Mouse (Mus musculus): ENCODE results near the gene Psmb1. TPM values are rescaled to one million over a fixed set of nuclear protein-coding genes. Genes with fewer than 3 reads are reported as not detected.
"Not testable (repeated sequence)": the region's sequence is repeated elsewhere in the genome, so short reads cannot be mapped to it uniquely, and the experiment has no call there.

Gene Psmb1
- 118 and 200 TPM in 2 replicates for total RNA-seq (2017)

DNA sequence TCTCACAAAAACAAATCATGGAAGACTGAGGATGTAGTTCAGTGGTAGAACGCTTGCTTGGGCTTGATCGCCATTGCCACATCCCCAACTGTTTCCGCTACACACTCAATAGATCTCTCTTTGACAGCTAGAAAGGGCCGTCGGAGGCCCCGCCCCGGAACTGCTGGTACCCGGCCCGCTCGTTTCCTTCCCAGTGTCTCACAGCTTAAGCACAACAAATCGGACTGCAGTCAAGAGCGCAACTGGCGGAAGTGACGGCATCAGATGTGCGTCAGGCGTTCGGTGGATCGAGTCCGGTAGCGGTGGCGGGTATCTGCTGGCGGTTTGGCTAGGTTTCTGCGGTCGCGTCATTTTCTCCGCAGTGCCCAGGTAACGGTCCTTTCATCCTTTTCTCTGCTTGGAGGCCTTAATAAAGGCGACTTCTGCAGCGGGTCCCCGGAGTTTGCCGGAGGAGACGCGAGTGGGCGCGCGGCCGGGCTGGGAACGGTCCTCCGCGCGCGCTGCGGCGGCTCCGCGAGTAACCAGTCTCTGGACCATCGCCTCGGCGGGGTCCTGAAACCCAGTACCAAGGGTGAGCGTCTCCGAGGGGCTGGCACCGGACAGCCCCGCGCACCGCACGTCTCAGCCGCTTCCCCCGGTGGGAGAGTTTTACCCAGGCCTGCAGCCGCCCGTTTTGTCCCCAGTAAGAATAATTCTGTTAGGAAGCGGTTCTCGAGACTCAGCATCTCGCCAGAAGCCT lies at the start of gene Psmb1, which contains the start of gene Tbp:
Gene Psmb1, minus strand, starts transcription at position 96 of the 739 bp plus-strand sequence.
Gene Tbp, plus strand, starts transcription at position 233 of the 739 bp plus-strand sequence.
- ATAC-seq (replicated peaks in 1 of 2; ENCODE audit: insufficient read depth in 1 of 2, low FRiP score in 2 of 2, low TSS enrichment in 1 of 2, low read depth in 1 of 2, poor library complexity in 2 of 2, severe bottlenecking in 2 of 2), result peak; percentile 90 to 92

DNA sequence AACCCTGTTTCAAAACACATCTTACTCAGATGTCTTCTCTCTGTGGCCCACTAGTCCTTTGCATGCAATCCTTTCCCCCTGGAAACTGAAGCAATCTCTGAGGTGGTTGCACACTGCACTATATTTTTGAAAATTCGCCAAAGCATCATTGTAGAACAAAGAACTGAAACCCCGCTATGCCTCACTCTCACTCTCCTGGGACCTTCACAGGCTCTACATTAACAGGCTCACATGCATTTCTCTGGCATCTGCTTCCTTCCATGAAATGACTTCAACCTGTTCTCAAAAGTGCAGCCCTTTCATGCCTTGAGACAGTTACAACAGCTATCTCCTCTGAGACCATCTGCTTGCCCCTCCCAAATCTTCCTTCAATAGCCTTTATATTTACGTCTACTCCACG lies 46.9 kb upstream of the Psmb1 start:
- ATAC-seq (replicated peaks in 1 of 2; ENCODE audit: insufficient read depth in 1 of 2, low FRiP score in 2 of 2, low TSS enrichment in 1 of 2, low read depth in 1 of 2, poor library complexity in 2 of 2, severe bottlenecking in 2 of 2), result no peak

DNA sequence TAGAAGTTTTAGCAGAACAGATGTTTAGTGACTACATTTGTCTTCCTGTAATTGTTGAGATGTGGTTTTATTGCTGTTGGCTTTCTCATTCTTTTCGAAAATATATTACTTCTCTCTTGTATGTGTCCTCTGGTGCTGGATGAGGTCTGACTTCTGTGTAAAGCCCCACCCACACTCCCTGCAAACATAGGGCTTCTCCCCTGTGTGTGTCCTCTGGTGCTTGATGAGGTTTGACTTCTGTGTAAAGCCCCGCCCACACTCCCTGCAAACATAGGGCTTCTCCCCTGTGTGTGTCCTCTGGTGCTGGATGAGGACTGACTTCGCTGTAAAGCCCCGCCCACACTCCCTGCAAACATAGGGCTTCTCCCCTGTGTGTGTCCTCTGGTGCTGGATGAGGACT lies 44.3 kb upstream of the Psmb1 start:
- not testable (repeated sequence) for ATAC-seq (replicated peaks in 1 of 2; ENCODE audit: insufficient read depth in 1 of 2, low FRiP score in 2 of 2, low TSS enrichment in 1 of 2, low read depth in 1 of 2, poor library complexity in 2 of 2, severe bottlenecking in 2 of 2)

DNA sequence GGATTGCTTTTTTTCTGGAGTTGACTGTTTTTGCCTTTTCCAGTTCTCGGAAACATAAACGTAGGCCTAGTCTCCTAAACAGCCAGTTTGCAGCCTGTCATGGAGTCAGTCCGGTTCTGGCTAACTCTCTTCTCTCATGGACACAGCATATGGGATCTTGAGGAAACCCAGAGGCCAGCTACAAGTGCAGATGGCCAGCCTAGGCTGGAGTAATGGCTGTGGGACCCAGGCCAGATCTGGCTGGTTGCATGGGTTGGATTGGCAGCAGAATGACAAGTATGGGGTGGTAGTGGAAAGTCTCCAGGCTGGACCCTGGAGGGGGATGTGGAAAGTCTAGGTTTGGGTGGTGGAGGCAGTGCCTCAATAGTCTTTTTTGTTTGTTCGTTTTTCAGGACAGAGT lies 40.8 kb upstream of the Psmb1 start:
- no peak for ATAC-seq (replicated peaks in 1 of 2; ENCODE audit: insufficient read depth in 1 of 2, low FRiP score in 2 of 2, low TSS enrichment in 1 of 2, low read depth in 1 of 2, poor library complexity in 2 of 2, severe bottlenecking in 2 of 2)

DNA sequence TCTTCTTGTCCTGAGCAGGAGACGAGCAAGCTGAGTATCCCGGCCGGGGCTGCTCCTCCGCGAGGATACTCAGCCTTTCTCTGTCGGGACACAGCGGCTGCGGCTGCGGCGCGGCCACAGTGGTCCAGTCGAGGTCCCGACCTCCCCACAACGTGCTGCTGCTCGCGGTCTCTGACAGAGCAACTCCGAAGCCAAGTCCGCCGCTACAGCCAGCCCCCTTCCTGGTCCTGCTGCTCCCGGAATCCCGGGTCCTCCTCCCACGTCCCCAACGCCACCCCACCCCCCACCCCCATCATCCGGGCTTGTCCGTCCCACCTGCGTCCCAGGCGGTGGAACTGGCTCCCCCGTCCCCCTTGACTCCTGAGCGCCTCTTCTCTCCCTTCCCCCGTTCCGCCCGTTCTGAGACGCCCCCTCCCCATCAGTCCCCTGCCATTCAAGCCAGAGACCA lies 36.9 kb upstream of the Psmb1 start:
- peak; percentile 27 to 56; a peak in 1 of 4 replicates for ATAC-seq (replicated peaks in 1 of 2; ENCODE audit: insufficient read depth in 1 of 2, low FRiP score in 2 of 2, low TSS enrichment in 1 of 2, low read depth in 1 of 2, poor library complexity in 2 of 2, severe bottlenecking in 2 of 2)

DNA sequence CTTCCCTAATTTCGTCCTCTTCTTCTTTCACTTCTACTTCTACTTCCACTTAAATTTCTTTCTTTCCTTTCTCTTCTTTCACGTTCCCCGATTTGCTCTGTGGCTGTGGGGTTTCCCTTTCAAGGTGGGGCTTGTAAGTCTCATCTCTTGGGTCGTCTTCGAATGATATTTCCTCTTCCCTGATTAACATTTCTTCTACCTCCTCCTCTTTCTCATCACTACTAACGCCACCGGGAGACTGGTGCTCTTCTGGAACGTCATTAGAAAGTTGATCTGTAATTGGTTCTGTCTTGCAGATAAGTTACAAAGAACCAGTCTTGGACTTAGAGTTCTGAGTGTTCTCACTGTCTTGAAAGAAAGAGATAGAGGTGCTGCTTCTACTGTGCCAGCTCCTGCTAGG lies 36.4 kb upstream of the Psmb1 start:
- no peak for ATAC-seq (replicated peaks in 1 of 2; ENCODE audit: insufficient read depth in 1 of 2, low FRiP score in 2 of 2, low TSS enrichment in 1 of 2, low read depth in 1 of 2, poor library complexity in 2 of 2, severe bottlenecking in 2 of 2)

DNA sequence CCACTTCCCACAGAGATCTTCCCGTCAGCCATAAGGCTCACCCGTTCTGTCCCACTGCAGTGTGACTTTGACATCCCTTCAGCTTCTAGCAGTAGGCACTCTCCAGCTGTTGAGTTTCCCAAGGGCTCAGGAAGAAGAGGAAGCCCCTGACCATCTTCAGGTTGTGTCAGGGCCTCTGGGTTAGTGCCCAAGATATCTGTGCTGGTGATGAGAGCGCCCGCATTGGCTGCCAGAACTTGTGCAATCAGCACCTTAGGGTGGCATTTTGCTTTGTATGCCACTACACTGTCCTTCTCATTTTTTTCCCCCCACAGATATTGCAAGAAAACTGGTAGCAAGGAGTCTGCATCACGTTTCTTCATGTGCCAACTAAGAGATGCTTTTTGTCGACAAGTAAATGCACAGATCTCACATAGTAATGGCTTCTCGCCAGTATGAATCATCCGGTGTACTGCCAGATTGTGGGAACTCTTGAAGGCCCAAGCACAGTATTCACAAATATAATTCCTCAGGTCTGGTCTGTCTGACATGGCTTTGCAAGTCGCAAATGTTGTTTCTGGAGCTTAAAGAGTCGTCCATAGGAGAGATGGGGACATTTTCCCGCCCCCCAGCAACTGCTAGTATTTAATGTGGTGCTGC lies 35.7 kb upstream of the Psmb1 start:
- peak in 1 of 2 experiments; percentile 35; a peak in 1 of 4 replicates for ATAC-seq (replicated peaks in 1 of 2; ENCODE audit: insufficient read depth in 1 of 2, low FRiP score in 2 of 2, low TSS enrichment in 1 of 2, low read depth in 1 of 2, poor library complexity in 2 of 2, severe bottlenecking in 2 of 2)

DNA sequence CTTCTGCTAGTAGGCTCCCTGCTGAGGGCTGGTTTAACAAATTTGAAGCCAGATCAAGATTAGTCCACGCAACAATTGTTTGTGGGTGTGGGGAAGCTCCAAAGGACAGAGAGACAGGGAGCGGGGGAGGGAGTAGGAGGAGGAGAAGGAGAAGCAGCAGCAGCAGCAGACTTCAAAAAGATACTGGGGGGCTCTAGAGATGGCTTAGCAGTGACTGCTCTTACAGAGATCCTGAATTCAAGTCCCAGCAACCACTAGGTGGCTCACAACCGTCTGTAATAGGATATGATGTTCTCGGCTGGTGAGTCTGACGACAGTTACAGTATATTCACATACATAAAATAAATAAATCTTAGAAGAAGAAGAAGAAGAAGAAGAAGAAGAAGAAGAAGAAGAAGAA lies 30.6 kb upstream of the Psmb1 start:
- ATAC-seq (replicated peaks in 1 of 2; ENCODE audit: insufficient read depth in 1 of 2, low FRiP score in 2 of 2, low TSS enrichment in 1 of 2, low read depth in 1 of 2, poor library complexity in 2 of 2, severe bottlenecking in 2 of 2), result no peak

DNA sequence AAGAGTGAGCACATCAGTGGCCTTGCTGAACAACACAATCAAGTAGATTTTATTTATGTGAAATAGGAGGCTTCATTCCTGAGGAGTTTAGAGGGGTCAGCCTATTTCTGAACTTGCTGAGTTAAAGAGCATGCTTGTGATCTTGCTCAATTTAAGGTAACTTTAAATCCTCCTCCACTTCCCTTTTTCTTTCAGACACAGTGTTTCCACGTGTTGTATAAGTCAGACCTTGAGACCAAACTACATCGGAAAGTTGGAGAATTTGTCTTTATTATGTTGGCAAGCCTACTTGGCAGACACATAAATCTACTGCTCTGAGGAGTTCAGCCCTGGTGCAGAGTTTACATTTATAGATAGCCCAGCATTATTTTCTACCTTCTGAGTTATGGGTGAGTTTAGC lies 29.3 kb upstream of the Psmb1 start:
- ATAC-seq (replicated peaks in 1 of 2; ENCODE audit: insufficient read depth in 1 of 2, low FRiP score in 2 of 2, low TSS enrichment in 1 of 2, low read depth in 1 of 2, poor library complexity in 2 of 2, severe bottlenecking in 2 of 2), result no peak

DNA sequence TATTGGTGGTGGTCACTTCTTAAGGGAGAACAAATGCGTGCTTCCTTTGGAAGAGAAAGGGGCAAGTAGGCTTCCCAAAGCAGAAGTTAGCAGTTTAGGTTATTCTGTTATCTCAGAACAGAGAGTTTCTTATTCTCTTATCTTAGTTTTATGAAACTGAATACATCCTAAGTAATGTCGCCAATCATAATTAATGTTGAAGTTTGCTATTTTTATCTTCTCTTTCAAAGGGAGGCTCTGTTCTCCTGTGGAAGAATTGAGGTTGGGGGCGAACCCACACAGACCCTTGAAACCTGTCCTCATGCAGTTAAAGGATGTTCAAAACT lies 28.2 kb upstream of the Psmb1 start:
- no peak for ATAC-seq (replicated peaks in 1 of 2; ENCODE audit: insufficient read depth in 1 of 2, low FRiP score in 2 of 2, low TSS enrichment in 1 of 2, low read depth in 1 of 2, poor library complexity in 2 of 2, severe bottlenecking in 2 of 2)

DNA sequence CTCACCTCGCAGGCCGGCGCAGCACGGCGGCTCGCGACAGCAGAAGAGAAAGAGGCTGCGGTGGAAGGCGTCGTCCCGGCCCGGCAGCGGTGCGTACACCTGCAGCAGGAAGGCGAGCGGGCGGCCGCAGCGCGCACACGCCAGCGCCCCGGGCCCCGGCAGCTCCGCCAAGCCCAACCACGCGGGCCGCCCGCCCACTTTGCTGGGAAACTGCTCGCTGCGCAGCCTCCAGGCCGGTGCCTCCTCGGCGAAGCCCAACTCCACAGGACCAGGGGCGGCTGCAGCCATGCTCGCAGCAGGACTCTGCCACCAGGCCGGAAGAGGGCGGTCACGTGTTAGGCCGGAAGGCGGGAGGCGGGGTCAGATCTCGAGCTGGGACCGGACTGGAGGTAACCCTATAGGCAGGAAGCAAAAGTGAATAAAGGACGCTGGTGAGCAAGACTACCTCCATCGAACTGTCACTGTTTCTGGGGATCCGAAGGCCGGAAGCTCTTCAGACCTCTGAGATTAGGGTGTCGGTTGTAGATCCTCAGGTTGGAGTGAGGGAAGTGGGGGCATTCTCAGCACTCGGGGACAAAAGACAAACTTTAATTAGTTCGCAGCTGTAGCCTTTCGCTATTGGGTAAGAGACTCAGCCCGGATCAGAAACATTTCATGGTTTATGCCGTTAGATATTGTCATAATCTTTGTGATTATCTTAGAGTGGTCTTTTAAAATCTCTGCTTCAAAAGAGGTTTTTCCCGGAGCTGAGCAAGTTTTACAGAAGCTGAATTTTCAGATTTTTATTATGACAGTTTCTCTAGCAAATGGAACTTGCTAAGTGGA lies 27.6 kb upstream of the Psmb1 start, which contains the start of gene Pdcd2:
Gene Pdcd2, minus strand, starts transcription at position 316 of the 825 bp plus-strand sequence.
- ATAC-seq (replicated peaks in 1 of 2; ENCODE audit: insufficient read depth in 1 of 2, low FRiP score in 2 of 2, low TSS enrichment in 1 of 2, low read depth in 1 of 2, poor library complexity in 2 of 2, severe bottlenecking in 2 of 2), result peak; percentile 96

DNA sequence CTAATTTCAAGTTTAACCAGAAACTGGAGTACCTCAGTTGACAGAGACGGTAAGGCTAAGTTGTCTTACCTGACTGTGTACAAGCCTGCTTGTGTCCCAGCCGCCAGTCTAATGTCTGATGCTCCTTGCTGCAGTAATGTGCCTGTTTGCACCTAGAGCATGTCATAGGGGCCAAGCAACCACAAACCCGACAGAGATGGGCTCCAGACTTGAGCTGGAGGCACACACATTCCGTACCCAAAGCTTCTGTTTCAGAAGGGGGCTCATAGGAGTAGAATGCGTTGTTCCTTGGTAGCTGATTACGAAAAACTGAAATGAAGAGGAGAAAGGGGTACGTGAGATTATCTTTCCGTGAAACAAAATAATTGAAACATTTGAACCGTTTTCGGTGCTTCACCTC lies 26.8 kb upstream of the Psmb1 start:
- no peak for ATAC-seq (replicated peaks in 1 of 2; ENCODE audit: insufficient read depth in 1 of 2, low FRiP score in 2 of 2, low TSS enrichment in 1 of 2, low read depth in 1 of 2, poor library complexity in 2 of 2, severe bottlenecking in 2 of 2)

DNA sequence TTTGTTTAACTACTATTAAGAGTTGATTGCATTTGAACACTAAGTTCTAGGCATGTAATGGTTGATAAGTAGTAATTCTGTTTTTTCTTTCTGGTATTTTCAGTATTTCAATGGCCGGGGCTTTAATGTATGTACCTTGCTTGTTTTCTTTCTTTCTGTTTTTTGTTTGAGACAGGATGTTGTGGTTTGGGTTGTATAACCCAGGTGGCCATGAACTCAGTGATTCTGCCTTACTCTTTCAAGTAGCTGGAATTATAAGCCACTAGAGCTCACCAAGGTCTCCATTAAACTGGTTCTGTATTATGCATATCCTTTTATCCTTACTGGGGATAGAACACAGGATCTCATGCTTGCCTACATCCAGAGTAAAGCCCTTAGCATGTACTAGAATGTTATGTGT lies 19.2 kb upstream of the Psmb1 start:
- ATAC-seq (replicated peaks in 1 of 2; ENCODE audit: insufficient read depth in 1 of 2, low FRiP score in 2 of 2, low TSS enrichment in 1 of 2, low read depth in 1 of 2, poor library complexity in 2 of 2, severe bottlenecking in 2 of 2), result no peak

DNA sequence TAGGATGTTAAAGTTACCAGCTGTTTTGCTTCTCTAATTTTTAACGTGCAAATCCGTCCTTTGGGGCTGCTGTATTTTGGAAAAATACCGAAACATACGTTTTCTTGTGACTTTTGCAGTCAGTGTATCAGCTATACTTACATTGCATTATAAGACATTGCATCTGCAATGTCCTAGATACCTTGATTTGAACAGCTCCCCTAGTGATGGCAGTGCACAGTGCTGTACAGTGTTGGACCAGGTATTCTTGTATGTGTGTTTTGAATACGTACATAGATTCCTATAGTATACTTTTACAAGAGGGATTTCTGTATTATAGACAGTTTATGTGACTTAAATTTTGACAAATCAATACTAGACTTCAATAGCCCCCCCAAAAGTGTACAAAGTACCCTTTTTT lies 18.6 kb upstream of the Psmb1 start:
- ATAC-seq (replicated peaks in 1 of 2; ENCODE audit: insufficient read depth in 1 of 2, low FRiP score in 2 of 2, low TSS enrichment in 1 of 2, low read depth in 1 of 2, poor library complexity in 2 of 2, severe bottlenecking in 2 of 2), result no peak

DNA sequence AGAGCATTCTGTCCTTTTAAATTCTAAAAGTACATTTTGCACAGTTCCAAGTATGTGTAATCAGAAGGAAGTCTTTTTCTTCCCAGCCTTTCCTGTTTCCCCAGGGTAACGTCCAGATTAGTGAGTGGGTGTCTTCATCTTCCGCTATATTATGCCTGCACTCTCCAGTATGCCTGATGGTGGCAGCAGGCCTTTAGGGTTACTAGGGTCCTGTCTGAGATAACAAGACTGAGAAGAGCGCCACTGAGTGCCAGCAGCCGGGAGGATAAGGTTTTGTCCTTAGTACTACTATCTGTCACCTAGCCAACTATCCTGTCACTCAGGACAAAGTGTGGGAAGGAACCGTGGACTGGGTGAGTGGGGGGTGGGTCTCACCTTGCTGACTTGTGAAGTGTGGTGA lies 18.2 kb upstream of the Psmb1 start:
- ATAC-seq (replicated peaks in 1 of 2; ENCODE audit: insufficient read depth in 1 of 2, low FRiP score in 2 of 2, low TSS enrichment in 1 of 2, low read depth in 1 of 2, poor library complexity in 2 of 2, severe bottlenecking in 2 of 2), result no peak

DNA sequence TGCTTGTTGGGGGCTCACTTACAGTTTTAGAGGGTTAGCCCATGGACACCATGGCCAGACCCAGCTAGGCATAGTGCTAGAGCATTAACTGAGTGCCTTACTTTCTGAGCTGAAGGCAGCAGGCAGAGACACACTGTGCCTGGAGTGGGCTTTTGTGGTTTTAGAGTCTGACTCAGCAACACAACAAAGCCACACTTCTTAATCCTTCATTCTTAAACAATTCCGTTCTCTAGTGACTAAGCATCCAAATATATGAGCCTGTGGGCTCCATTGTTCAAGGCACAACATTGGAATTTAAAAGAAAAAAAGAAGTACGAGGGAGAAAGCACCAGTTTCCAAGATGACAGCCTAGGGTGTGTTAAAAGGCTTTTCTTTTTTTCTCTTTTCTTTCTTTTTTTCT lies 11.1 kb upstream of the Psmb1 start:
- no peak for ATAC-seq (replicated peaks in 1 of 2; ENCODE audit: insufficient read depth in 1 of 2, low FRiP score in 2 of 2, low TSS enrichment in 1 of 2, low read depth in 1 of 2, poor library complexity in 2 of 2, severe bottlenecking in 2 of 2)

DNA sequence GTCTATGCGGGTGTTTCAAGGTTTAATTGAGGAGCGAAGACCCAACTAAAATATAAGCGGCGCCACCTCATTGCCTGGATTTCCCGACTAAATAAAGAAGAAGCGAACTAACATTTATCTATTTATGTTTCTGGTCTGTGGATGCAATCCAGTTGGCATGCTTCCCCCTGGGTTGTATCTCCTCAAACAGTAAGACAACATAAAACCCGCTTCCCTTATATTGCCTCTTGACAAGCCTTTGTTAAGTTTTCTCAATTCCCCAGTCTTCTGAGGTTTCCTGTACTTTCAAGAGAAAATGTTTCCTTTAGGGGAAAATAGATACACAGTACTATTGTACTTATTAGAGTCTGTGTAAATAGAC lies 818 bp downstream of the Psmb1 start:
- ATAC-seq (replicated peaks in 1 of 2; ENCODE audit: insufficient read depth in 1 of 2, low FRiP score in 2 of 2, low TSS enrichment in 1 of 2, low read depth in 1 of 2, poor library complexity in 2 of 2, severe bottlenecking in 2 of 2), result no peak
